Mouse (Mus musculus) urinary bladder, postnatal 14 days (tissue): ENCODE data around the gene Mical2.

ENCODE experiments used
- DNase-seq: peaks from one replicate; pipeline ENCODE4 v3.0.0; 2021; ENCODE audit warnings: low spot score

The Mical2 gene

GRCm38 (mm10) chr7:112455566-112456110 lies 230.0 kb downstream of the Mical2 start:
- no peak for DNase-seq

GRCm38 (mm10) chr7:112457373-112457772 lies 231.7 kb downstream of the Mical2 start:
- DNase-seq: no peak

GRCm38 (mm10) chr7:112457920-112458319 lies 232.3 kb downstream of the Mical2 start:
- no peak for DNase-seq

GRCm38 (mm10) chr7:112458440-112458839 lies 232.8 kb downstream of the Mical2 start:
- peak; percentile 48 for DNase-seq
